Mouse (Mus musculus) forebrain, embryonic 11.5 days (tissue): ENCODE data around the gene Gm42878. TPM values are rescaled to one million over a fixed set of nuclear protein-coding genes. Genes with fewer than 3 reads are reported as not detected.

Experiments
- ATAC-seq: fragments of 200-750 bp; cut with Nextera tagmentation; replicated peaks from 2 replicates; pipeline ENCODE4 v1.8.0; 2017; ENCODE audit warnings: moderate TSS enrichment; ENCODE audit not compliant: low FRiP score
- DNase-seq: peaks from one replicate; pipeline ENCODE4 v3.0.0-alpha.2; 2017; ENCODE audit warnings: low spot score
- H3K27ac ChIP-seq: fragments of 300-500 bp; sonication (generic); 2 replicates; pipeline ENCODE4 v1.5.1; 2014; ENCODE audit warnings: low read depth, low read length
- H3K27me3 ChIP-seq: fragments of 300-500 bp; sonication (generic); 2 replicates; pipeline ENCODE4 v1.6.1; 2014; ENCODE audit warnings: mild to moderate bottlenecking, low read length, mixed read lengths; ENCODE audit not compliant: control insufficient read depth, insufficient read depth
- H3K36me3 ChIP-seq: fragments of 300-500 bp; sonication (generic); 2 replicates; pipeline ENCODE4 v1.6.1; 2014; ENCODE audit warnings: mild to moderate bottlenecking, low read length, moderate library complexity, mixed read lengths; ENCODE audit not compliant: control insufficient read depth, insufficient read depth
- H3K4me1 ChIP-seq: fragments of 300-500 bp; sonication (generic); replicated peaks from 2 replicates; pipeline ENCODE4 v1.6.1; 2014; ENCODE audit warnings: low read length, mixed read lengths; ENCODE audit not compliant: control insufficient read depth, insufficient read depth
- H3K4me2 ChIP-seq: fragments of 300-500 bp; sonication (generic); 2 replicates; pipeline ENCODE4 v1.6.1; 2014; ENCODE audit warnings: low read depth, mild to moderate bottlenecking, low read length, moderate library complexity, mixed read lengths; ENCODE audit not compliant: severe bottlenecking
- H3K4me3 ChIP-seq: fragments of 300-500 bp; sonication (generic); 2 replicates; pipeline ENCODE4 v1.5.1; 2014; ENCODE audit warnings: low read depth, low read length
- H3K9ac ChIP-seq: fragments of 300-500 bp; sonication (generic); 2 replicates; pipeline ENCODE4 v1.6.1; 2014; ENCODE audit warnings: low read length
- H3K9me3 ChIP-seq: fragments of 300-500 bp; sonication (generic); 2 replicates; pipeline ENCODE4 v1.6.1; 2016; ENCODE audit warnings: low read length, mixed read lengths; ENCODE audit not compliant: control insufficient read depth
- WGBS: fragments of 180-500 bp; shearing (Covaris S2); extraction: QIAGEN DNeasy Blood & Tissue Kit; methylation state at CpG from one replicate; pipeline ENCODE4 v1.1.7; 2014; 5-methylcytosine and 5-hydroxymethylcytosine counted together
- polyA plus RNA-seq: library from polyadenylated mRNA; unstranded; fragments of >200 nt; fragmentation: Nextera tagmentation; extraction: Ambion mirVana; gene quantifications from 2 replicates; pipeline ENCODE4 v1.2.1, GENCODE M21; 2014

Gene Gm42878
- polyA plus RNA-seq, 1 experiment from 2014 or later, result not detected

GRCm38 (mm10) chr5:121586400-121587039 is 41.2 kb upstream of the Gm42878 start:
- 88% methylated on average over 6 of the region's 6 CpGs for WGBS
- H3K36me3 ChIP-seq, result no peaks in the 10 kb centered on the region
- H3K9me3 ChIP-seq, result no peaks in the 10 kb centered on the region
- H3K27me3 ChIP-seq, result no peaks in the 10 kb centered on the region
- no peaks in the 10 kb centered on the region for H3K4me1 ChIP-seq
- H3K9ac ChIP-seq, result no peak overlapping the region
- H3K4me2 ChIP-seq, result no peak overlapping the region
- no peak for ATAC-seq
- no peak for DNase-seq
- no peak overlapping the region for H3K27ac ChIP-seq
- no peak overlapping the region for H3K4me3 ChIP-seq

GRCm38 (mm10) chr5:121585699-121586098 is 40.4 kb upstream of the Gm42878 start:
- H3K4me1 ChIP-seq, result no peaks in the 10 kb centered on the region
- no peaks in the 10 kb centered on the region for H3K9me3 ChIP-seq
- WGBS, result 86% methylated on average over 5 of the region's 5 CpGs
- ATAC-seq (no peak), DNase-seq (no peak)
- no peak overlapping the region for H3K4me3 ChIP-seq
- no peaks in the 10 kb centered on the region for H3K27me3 ChIP-seq
- H3K36me3 ChIP-seq, result no peaks in the 10 kb centered on the region
- no peak overlapping the region for H3K9ac ChIP-seq
- no peak overlapping the region for H3K27ac ChIP-seq
- no peak overlapping the region for H3K4me2 ChIP-seq

GRCm38 (mm10) chr5:121585005-121585404 is 39.7 kb upstream of the Gm42878 start:
- no peak overlapping the region for H3K4me2 ChIP-seq
- ATAC-seq, result no peak
- no peaks in the 10 kb centered on the region for H3K9me3 ChIP-seq
- no peak overlapping the region for H3K27ac ChIP-seq
- H3K9ac ChIP-seq, result no peak overlapping the region
- no peak for DNase-seq
- H3K27me3 ChIP-seq, result no peaks in the 10 kb centered on the region
- H3K4me3 ChIP-seq, result no peak overlapping the region
- no peaks in the 10 kb centered on the region for H3K36me3 ChIP-seq
- WGBS, result 95% methylated on average over 10 of the region's 10 CpGs
- no peaks in the 10 kb centered on the region for H3K4me1 ChIP-seq

- Histone ChIP-seq H3K4me1 (no peaks in the 10 kb centered on the region), H3K4me2 (no peak overlapping the region), H3K9ac (no peak overlapping the region), H3K27ac (no peak overlapping the region), H3K9me3 (no peaks in the 10 kb centered on the region), H3K4me3 (no peak overlapping the region), H3K36me3 (no peaks in the 10 kb centered on the region), H3K27me3 (no peaks in the 10 kb centered on the region)
- ATAC-seq (no peak), DNase-seq (peak; percentile 60)
- 64% methylated on average over 12 of the region's 12 CpGs for WGBS
Observed at GRCm38 (mm10) chr5:121583765-121584501, 38.7 kb upstream of the Gm42878 start.

GRCm38 (mm10) chr5:121581945-121582344 is 36.7 kb upstream of the Gm42878 start:
- Histone ChIP-seq H3K27ac (no peak overlapping the region), H3K36me3 (no peaks in the 10 kb centered on the region), H3K9me3 (no peaks in the 10 kb centered on the region), H3K4me1 (no peaks in the 10 kb centered on the region), H3K27me3 (no peaks in the 10 kb centered on the region), H3K4me2 (no peak overlapping the region), H3K9ac (no peak overlapping the region), H3K4me3 (no peak overlapping the region)
- DNase-seq (no peak), ATAC-seq (no peak)
- 94% methylated on average over 8 of the region's 8 CpGs for WGBS

GRCm38 (mm10) chr5:121576927-121577488 is 31.7 kb upstream of the Gm42878 start:
- H3K9me3 ChIP-seq, result no peaks in the 10 kb centered on the region
- no peaks in the 10 kb centered on the region for H3K27me3 ChIP-seq
- no peak overlapping the region for H3K27ac ChIP-seq
- DNase-seq, result no peak
- no peak overlapping the region for H3K4me3 ChIP-seq
- WGBS, result 90% methylated on average over 11 of the region's 11 CpGs
- H3K4me1 ChIP-seq, result no peaks in the 10 kb centered on the region
- no peak for ATAC-seq
- H3K36me3 ChIP-seq, result no peaks in the 10 kb centered on the region; the same call in 1 of the 2 replicates
- H3K4me2 ChIP-seq, result no peak overlapping the region
- H3K9ac ChIP-seq, result no peak overlapping the region

DNA sequence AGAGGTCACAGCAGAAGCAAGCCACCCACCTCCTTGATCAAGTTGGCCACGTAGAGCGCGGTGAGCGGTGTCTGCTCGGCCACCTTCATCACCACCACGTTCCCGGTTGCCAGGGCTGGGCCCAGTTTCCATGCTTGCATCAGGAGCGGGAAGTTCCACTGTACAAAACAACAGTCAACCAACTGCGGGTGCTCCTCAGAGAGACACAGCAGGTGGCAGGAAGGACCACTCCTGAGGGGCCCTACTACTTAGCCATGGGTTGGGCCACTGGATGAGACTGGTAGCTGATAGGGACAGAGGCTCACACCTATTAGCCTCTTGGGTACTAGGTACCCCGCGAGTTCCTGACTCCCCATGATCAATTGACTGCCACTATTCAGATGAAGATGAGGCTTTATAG is 30.6 kb upstream of the Gm42878 start:
- Histone ChIP-seq H3K36me3 (no peaks in the 10 kb centered on the region; the same call in 1 of the 2 replicates), H3K4me3 (no peak overlapping the region), H3K27me3 (no peaks in the 10 kb centered on the region), H3K4me2 (no peak overlapping the region), H3K9me3 (no peaks in the 10 kb centered on the region), H3K4me1 (no peaks in the 10 kb centered on the region), H3K9ac (no peak overlapping the region), H3K27ac (no peak overlapping the region)
- no peak for ATAC-seq
- DNase-seq, result no peak
- 97% methylated on average over 11 of the region's 11 CpGs for WGBS

- Histone ChIP-seq H3K27ac (no peak overlapping the region), H3K4me3 (no peak overlapping the region), H3K27me3 (no peaks in the 10 kb centered on the region), H3K4me2 (no peak overlapping the region), H3K9ac (no peak overlapping the region), H3K36me3 (no peaks in the 10 kb centered on the region; the same call in 1 of the 2 replicates), H3K4me1 (no peaks in the 10 kb centered on the region), H3K9me3 (no peaks in the 10 kb centered on the region)
- DNase-seq (no peak), ATAC-seq (no peak)
- WGBS, result 92% methylated on average over 13 of the region's 13 CpGs
Observed at GRCm38 (mm10) chr5:121574145-121574544, 28.9 kb upstream of the Gm42878 start.
